Mouse (Mus musculus): ENCODE data around the gene Tmem163.

GRCm38 (mm10) chr1:127541522-127541921 is 137.8 kb downstream of the Tmem163 start:
- TF ChIP-seq CTCF (IDR thresholded peaks at IDR 0.05; ENCODE audit: borderline replicate concordance, extremely low read depth, insufficient read depth, insufficient read length) (no peak), POLR2A (IDR thresholded peaks at IDR 0.05; ENCODE audit: borderline replicate concordance, extremely low read depth, insufficient read depth, insufficient read length, poor library complexity, severe bottlenecking) (no peak)
